Mouse (Mus musculus): ENCODE results near the gene Gm5767.
"Not testable (repeated sequence)": the region's sequence is repeated elsewhere in the genome, so short reads cannot be mapped to it uniquely, and the experiment has no call there.

Gene Gm5767

DNA sequence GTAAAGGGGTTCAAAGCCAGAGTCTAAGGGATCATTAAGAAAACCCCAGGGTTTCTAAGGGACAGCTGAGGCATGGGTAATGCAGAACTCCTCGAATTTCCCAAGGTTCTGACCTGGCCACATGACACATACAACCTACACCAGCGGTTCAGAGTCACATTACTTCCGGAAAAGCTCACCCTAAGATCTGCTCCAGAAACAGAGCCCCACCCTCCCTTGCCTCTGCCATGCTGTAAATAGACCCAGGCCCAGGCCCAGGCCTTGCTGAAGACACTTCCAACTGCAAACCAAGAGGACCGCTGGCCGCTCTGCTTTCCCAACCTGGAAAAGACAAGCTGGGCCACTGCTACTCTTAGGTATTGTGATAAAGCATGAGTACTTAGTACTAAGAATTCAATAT, 34.3 kb downstream of the Gm5767 start:
- DNase-seq (ENCODE audit: low read depth, low spot score), result no peak

DNA sequence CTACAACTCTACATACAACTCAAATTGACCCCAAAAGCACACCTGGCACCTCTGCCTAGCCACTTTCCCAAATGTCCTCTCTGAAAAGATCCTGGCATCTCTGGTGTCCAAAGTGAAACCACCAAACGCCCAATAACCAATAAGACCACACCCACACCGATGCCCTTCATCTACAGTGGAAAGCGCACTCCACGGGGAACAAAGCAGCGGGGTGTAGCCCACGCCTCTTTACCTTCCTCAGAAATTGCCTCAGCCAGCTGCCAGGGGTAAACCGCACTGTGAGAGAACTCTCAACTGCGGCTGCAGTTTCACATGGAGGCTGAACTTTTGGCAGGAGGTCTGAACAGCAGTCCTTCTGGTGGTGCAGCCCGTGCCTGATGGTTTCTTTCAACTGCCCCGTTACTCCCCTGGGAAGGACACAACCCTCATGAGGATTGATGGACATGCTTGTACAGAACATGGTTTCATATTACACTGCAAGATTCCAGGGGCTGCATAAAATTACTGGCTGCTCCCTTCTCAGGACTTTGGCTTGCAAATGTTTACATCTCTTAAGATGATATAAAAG, 35.0 kb downstream of the Gm5767 start:
- DNase-seq (ENCODE audit: low read depth, low spot score), result peak; percentile 78

DNA sequence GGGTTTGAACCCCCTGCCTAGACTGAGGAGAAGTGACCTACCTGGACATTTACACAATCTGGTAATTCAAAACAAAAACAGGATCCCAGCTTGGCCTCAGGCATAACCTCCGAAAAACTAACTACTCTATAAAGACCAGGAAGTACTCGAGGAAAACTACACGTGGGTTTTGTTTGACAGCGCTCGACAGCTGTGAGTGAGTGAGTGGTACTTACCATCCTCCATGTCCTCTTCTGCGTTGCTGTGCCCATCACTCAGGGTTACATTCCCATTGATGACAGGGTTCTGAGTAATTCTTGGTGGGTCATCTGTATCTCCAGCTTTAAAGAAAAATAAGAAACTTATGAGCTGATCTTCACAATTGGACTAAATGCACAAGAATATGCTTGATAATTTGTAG, 35.7 kb downstream of the Gm5767 start:
- DNase-seq (ENCODE audit: low read depth, low spot score), result no peak

DNA sequence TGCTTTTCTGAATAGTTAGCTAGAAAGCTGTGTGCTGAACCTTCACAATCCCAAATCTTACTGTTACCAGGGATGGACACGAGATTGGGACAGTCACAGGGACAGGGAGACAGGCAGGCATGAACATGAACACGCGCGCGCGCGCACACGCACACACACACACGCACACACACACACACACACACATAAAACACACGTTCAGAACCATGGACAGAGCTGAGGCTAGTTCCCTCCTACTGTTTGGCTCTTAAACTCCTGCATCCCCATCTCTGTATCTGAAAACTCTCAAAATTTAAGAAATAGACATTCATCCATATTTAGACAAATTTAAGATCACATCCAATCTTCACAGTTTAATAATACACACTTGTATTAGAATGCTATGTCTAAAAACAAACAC, 37.2 kb downstream of the Gm5767 start:
- peak; percentile 72 for DNase-seq (ENCODE audit: low read depth, low spot score)

DNA sequence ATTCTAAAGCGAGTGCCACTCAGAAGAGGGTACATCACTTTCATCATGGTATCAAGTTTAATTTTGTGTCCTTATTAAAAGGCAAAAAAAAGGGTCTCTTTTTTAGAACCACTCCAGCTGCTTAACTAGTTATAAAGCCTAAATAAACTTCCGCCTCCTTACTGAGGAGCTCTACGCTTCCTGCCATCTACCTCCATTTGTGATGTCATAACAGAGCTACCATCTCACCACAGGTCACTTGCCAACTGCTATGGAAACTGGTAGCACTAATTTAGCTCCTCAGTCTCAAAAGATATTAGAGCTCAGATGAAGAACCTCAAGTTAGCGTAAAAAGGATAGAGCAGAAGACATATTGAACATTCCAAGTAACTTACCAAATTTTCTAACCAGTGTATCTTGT, 39.9 kb downstream of the Gm5767 start:
- DNase-seq (ENCODE audit: low read depth, low spot score), result no peak

DNA sequence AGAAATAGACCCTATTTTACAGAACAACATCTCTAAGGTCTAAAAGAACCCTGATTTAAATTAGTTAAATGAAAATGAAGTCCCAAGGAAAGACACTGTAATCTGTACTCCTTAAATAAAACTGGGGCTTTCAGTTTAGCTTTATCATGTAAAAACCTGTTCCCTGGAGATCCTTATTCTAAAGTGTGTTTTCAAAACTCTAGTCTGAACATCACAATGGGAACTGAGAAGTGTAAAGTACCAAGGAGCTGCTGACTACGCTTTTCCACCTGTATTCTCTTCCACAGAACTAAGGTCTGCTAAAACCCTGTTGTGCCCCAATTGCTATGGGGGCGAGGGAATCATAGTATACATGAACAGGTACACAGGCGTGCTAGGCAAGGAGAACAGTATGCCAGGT, 43.5 kb downstream of the Gm5767 start:
- DNase-seq (ENCODE audit: low read depth, low spot score), result peak; percentile 72

DNA sequence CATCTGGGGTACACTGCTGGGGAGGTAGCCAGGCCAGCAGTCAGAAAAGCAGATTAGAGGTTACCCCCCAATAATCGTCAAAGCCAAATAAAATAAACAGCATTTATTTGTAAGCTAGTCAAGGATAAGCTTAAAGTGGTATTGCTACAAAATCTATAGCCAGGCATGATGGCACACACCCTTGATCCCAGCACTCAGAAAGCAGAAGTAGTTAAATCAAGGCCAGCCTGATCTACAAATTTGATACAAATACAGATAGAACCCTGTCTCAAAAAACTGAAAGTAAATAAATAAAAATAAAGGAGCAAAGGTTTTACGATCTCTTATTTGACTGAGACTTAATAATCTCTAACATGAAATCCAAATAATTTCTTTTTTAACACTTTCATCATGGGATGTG, 45.2 kb downstream of the Gm5767 start:
- no peak for DNase-seq (ENCODE audit: low read depth, low spot score)

DNA sequence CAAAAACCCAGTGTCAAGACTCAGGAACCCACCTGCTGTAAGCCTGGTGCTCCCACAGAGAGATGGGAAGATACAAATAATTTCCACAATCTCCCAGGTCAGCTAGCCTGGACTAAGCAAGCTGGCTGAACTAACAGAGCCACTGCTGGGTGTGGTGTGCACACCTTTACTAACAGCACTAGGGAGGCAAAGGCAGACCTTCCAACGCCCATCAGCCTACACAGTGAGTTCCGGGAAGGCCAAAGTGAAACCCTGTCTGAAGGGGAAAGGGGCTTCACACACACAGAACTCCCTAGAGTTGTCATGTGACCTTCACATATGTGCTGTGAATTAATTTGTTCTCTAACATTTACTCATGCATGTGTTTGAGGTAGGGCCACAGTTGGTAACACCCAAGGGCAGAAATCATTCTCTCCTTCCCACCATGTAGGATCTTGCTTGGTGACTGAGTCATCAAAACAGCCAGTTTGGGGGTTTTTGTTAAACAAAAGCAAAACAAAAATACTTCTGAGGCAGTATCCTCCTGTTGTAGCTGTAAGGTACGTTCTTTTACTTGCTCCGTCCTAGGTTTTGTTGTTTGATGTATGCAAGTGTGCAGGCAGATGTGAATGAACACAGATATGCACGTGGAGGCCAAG, 47.7 kb downstream of the Gm5767 start:
- no peak for DNase-seq (ENCODE audit: low read depth, low spot score)

DNA sequence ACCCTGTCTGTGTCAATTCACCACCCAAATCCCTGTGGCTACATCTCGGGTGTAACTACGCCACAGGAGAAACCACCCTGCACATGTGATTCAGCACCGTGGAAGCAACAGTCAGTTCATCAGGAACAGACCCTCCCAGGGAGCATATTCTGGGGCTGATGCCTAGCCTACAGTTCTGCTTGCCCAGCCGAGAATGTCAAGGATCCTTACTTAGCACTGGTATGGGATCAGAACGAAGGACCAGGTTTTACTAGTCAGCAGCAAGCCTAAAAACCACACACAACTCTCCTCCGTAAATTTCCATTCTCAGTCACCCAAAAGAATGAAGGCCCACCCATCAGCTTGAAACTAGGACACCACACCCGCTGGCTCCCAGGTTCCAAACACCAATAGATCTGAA, 51.1 kb downstream of the Gm5767 start:
- no peak for DNase-seq (ENCODE audit: low read depth, low spot score)

DNA sequence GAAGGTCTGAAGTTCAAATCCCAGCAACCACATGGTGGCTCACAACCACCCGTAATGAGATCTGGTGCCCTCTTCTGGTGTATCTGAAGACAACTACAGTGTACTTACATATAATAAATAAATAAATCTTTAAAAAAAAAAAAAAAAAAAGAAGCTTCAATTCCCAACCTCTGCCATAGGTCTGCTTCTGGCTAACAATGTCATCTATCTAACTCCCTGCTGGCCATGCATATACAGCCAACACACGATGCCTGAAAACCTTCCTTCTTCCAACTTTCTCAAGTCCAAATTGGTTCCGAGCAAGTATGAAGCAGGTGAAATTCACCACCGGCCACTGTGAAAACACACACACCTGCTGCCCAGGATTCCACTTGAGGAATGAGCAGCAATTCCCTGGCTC, 51.9 kb downstream of the Gm5767 start:
- DNase-seq (ENCODE audit: low read depth, low spot score), result not testable (repeated sequence)
